In the genomic region with DNA sequence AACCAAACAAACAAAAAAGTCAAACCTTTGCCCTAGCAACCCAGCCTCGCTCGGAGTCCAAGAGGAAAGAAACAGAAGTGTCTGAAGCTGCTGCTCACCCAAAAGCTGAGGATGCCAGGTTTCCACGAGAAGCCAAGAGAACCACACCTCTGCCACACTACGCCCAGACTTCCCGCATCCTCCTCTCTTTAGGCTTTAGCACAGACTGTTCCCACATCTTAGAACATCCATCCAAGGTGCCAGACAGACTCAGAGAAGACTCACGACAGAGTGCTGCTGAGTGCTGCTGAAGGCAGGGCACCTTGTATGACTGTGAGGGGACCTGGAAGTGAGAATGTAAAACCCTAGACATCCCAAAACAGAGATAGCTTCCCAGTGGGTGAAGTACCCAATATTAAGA, we compare ENCODE assay signal across 19 mouse cellular contexts.
DNase-seq lines count a peak whose midpoint lies in the region; ATAC-seq lines count a peak whose summit lies in the region.
"Had no signal": no experiment of that assay in that cellular context is flagged by ENCODE, and none has a peak within 500 bp of the region (broad histone marks: within the 10 kb centered on the region; RNA-seq: fewer than 3 reads in every experiment).

No protein-coding gene starts in this region.

- DNase-seq in frontal cortex, postnatal 14 days (ENCODE audit: low spot score in 2 of 2) = no peak
- DNase-seq in right cerebral cortex, adult 18-20 months = peak; percentile 34
- no peak for DNase-seq in right cerebral cortex, postnatal 14 days
- no peak for DNase-seq in cerebellum, adult 9-11 months
- DNase-seq: adrenal gland, adult 8-10 months; adrenal gland, postnatal 14 days; adrenal gland, postnatal 36 days; B cell, adult 2 months; cerebellum, adult 11 months; cerebellum, adult 18-20 months; cerebellum, adult 8-10 months; cerebellum, postnatal 10 days; cerebellum, postnatal 25 days had no signal

- ATAC-seq in frontal cortex, adult (ENCODE audit: low TSS enrichment) = peak; percentile 62; the same call in 1 of the 2 replicates
- ATAC-seq: activated CD4-positive, CD25-positive, alpha-beta regulatory T cell, adult 4 months; CD4-positive, CD25-positive, alpha-beta regulatory T cell, adult 4 months; forebrain, embryonic 14.5 days; forebrain, embryonic 16.5 days; Patski had no signal
